Mouse (Mus musculus): ENCODE results near the gene Trip6. TPM values are rescaled to one million over a fixed set of nuclear protein-coding genes. Genes with fewer than 3 reads are reported as not detected.

The Trip6 gene
- polyA plus RNA-seq, 1 experiment from 2014 or later: 43.1 TPM

- no peaks in the 10 kb centered on the region for H3K27me3 ChIP-seq (ENCODE audit: control insufficient read depth, insufficient read depth, low read length)
- no peaks in the 10 kb centered on the region for H3K9me3 ChIP-seq (replicated peaks; ENCODE audit: control insufficient read depth, low read length)
- peaks cover 39% of the 10 kb centered on the region for H3K4me1 ChIP-seq (ENCODE audit: control insufficient read depth, insufficient read depth, low read length)
- H3K9ac ChIP-seq (ENCODE audit: low read length): peak within 1 kb of the TSS; percentile 98
- H3K4me2 ChIP-seq (ENCODE audit: low read depth, low read length): peak within 1 kb of the TSS; percentile 94
- peaks cover 9% of the 10 kb centered on the region for H3K36me3 ChIP-seq (ENCODE audit: control insufficient read depth, insufficient read depth)
- H3K27ac ChIP-seq (ENCODE audit: low read length): peak within 1 kb of the TSS; percentile 98
- H3K4me3 ChIP-seq (ENCODE audit: low read length): peak within 1 kb of the TSS; percentile 90
- peak; percentile 94 for ATAC-seq (replicated peaks; ENCODE audit: extremely low read depth, insufficient read depth, low FRiP score)
- under 1% methylated on average over 32 of the region's 32 CpGs for WGBS
Measured at GRCm38 (mm10) chr5:137349384-137350204, 35.4 kb upstream of the Trip6 start, which contains the start of gene Ephb4. Gene Ephb4 (plus strand): TSS chr5:137350109.

- peak overlapping the region; percentile 76 for H3K9ac ChIP-seq (ENCODE audit: low read length)
- peaks cover 39% of the 10 kb centered on the region for H3K4me1 ChIP-seq (ENCODE audit: control insufficient read depth, insufficient read depth, low read length)
- 0 out of 2 replicates have a peak, but pooled peaks cover 3% of the 10 kb centered on the region for H3K36me3 ChIP-seq (ENCODE audit: control insufficient read depth, insufficient read depth)
- under 1% methylated on average over 33 of the region's 33 CpGs for WGBS
- no peaks in the 10 kb centered on the region for H3K27me3 ChIP-seq (ENCODE audit: control insufficient read depth, insufficient read depth, low read length)
- H3K4me3 ChIP-seq (ENCODE audit: low read length): peak overlapping the region; percentile 90
- peak; percentile 46 for ATAC-seq (replicated peaks; ENCODE audit: extremely low read depth, insufficient read depth, low FRiP score)
- H3K27ac ChIP-seq (ENCODE audit: low read length): peak overlapping the region; percentile 98
- 0 out of 2 replicates have a peak, but pooled peaks cover 3% of the 10 kb centered on the region for H3K9me3 ChIP-seq (replicated peaks; ENCODE audit: control insufficient read depth, low read length)
- peak overlapping the region; percentile 94 for H3K4me2 ChIP-seq (ENCODE audit: low read depth, low read length)
Measured at GRCm38 (mm10) chr5:137348482-137349383, 34.5 kb upstream of the Trip6 start.

- peaks cover 35% of the 10 kb centered on the region for H3K4me1 ChIP-seq (ENCODE audit: control insufficient read depth, insufficient read depth, low read length)
- peak overlapping the region; percentile 98 for H3K27ac ChIP-seq (ENCODE audit: low read length)
- peak overlapping the region; percentile 94; the same call in 1 of the 2 replicates for H3K4me2 ChIP-seq (ENCODE audit: low read depth, low read length)
- no peak overlapping the region for H3K9ac ChIP-seq (ENCODE audit: low read length)
- 22% methylated on average over 7 of the region's 7 CpGs for WGBS
- H3K4me3 ChIP-seq (ENCODE audit: low read length): no peak overlapping the region
- 0 out of 2 replicates have a peak, but pooled peaks cover 3% of the 10 kb centered on the region for H3K9me3 ChIP-seq (replicated peaks; ENCODE audit: control insufficient read depth, low read length)
- H3K27me3 ChIP-seq (ENCODE audit: control insufficient read depth, insufficient read depth, low read length): no peaks in the 10 kb centered on the region
- H3K36me3 ChIP-seq (ENCODE audit: control insufficient read depth, insufficient read depth): no peaks in the 10 kb centered on the region
- no peak for ATAC-seq (replicated peaks; ENCODE audit: extremely low read depth, insufficient read depth, low FRiP score)
Measured at GRCm38 (mm10) chr5:137347856-137348255, 33.7 kb upstream of the Trip6 start.

- 79% methylated on average over 4 of the region's 4 CpGs for WGBS
- H3K4me2 ChIP-seq (ENCODE audit: low read depth, low read length): no peak overlapping the region
- no peak overlapping the region for H3K4me3 ChIP-seq (ENCODE audit: low read length)
- H3K27ac ChIP-seq (ENCODE audit: low read length): peak overlapping the region; percentile 36; the same call in 1 of the 2 replicates
- H3K27me3 ChIP-seq (ENCODE audit: control insufficient read depth, insufficient read depth, low read length): no peaks in the 10 kb centered on the region
- H3K36me3 ChIP-seq (ENCODE audit: control insufficient read depth, insufficient read depth): no peaks in the 10 kb centered on the region
- no peak overlapping the region for H3K9ac ChIP-seq (ENCODE audit: low read length)
- H3K9me3 ChIP-seq (replicated peaks; ENCODE audit: control insufficient read depth, low read length): 0 out of 2 replicates have a peak, but pooled peaks cover 3% of the 10 kb centered on the region
- peaks cover 26% of the 10 kb centered on the region for H3K4me1 ChIP-seq (ENCODE audit: control insufficient read depth, insufficient read depth, low read length)
- ATAC-seq (replicated peaks; ENCODE audit: extremely low read depth, insufficient read depth, low FRiP score): no peak
Measured at GRCm38 (mm10) chr5:137346983-137347382, 32.8 kb upstream of the Trip6 start.

- H3K4me2 ChIP-seq (ENCODE audit: low read depth, low read length): no peak overlapping the region
- H3K9me3 ChIP-seq (replicated peaks; ENCODE audit: control insufficient read depth, low read length): 0 out of 2 replicates have a peak, but pooled peaks cover 3% of the 10 kb centered on the region
- no peaks in the 10 kb centered on the region for H3K27me3 ChIP-seq (ENCODE audit: control insufficient read depth, insufficient read depth, low read length)
- H3K4me3 ChIP-seq (ENCODE audit: low read length): no peak overlapping the region
- no peak overlapping the region for H3K9ac ChIP-seq (ENCODE audit: low read length)
- peak overlapping the region; percentile 19; the same call in 1 of the 2 replicates for H3K27ac ChIP-seq (ENCODE audit: low read length)
- H3K4me1 ChIP-seq (ENCODE audit: control insufficient read depth, insufficient read depth, low read length): peaks cover 22% of the 10 kb centered on the region
- WGBS: 68% methylated on average over 1 of the region's 1 CpGs
- no peaks in the 10 kb centered on the region for H3K36me3 ChIP-seq (ENCODE audit: control insufficient read depth, insufficient read depth)
- ATAC-seq (replicated peaks; ENCODE audit: extremely low read depth, insufficient read depth, low FRiP score): no peak
Measured at GRCm38 (mm10) chr5:137346388-137346787, 32.2 kb upstream of the Trip6 start.

GRCm38 (mm10) chr5:137345821-137346220, 31.6 kb upstream of the Trip6 start:
- Histone ChIP-seq H3K27ac (ENCODE audit: low read length) (peak overlapping the region; percentile 19; the same call in 1 of the 2 replicates), H3K9ac (ENCODE audit: low read length) (peak overlapping the region; percentile 45; the same call in 1 of the 2 replicates), H3K36me3 (ENCODE audit: control insufficient read depth, insufficient read depth) (no peaks in the 10 kb centered on the region), H3K27me3 (ENCODE audit: control insufficient read depth, insufficient read depth, low read length) (no peaks in the 10 kb centered on the region), H3K4me1 (ENCODE audit: control insufficient read depth, insufficient read depth, low read length) (peaks cover 18% of the 10 kb centered on the region), H3K4me2 (ENCODE audit: low read depth, low read length) (peak overlapping the region; percentile 43), H3K9me3 (replicated peaks; ENCODE audit: control insufficient read depth, low read length) (0 out of 2 replicates have a peak, but pooled peaks cover 3% of the 10 kb centered on the region), H3K4me3 (ENCODE audit: low read length) (0 out of 2 replicates have a peak overlapping the region, but pooled peaks have one; percentile 8)
- no peak for ATAC-seq (replicated peaks; ENCODE audit: extremely low read depth, insufficient read depth, low FRiP score)
- 13% methylated on average over 9 of the region's 9 CpGs for WGBS

- no peak overlapping the region for H3K4me3 ChIP-seq (ENCODE audit: low read length)
- no peaks in the 10 kb centered on the region for H3K27me3 ChIP-seq (ENCODE audit: control insufficient read depth, insufficient read depth, low read length)
- no peak overlapping the region for H3K4me2 ChIP-seq (ENCODE audit: low read depth, low read length)
- no peak overlapping the region for H3K9ac ChIP-seq (ENCODE audit: low read length)
- H3K9me3 ChIP-seq (replicated peaks; ENCODE audit: control insufficient read depth, low read length): 0 out of 2 replicates have a peak, but pooled peaks cover 3% of the 10 kb centered on the region
- H3K36me3 ChIP-seq (ENCODE audit: control insufficient read depth, insufficient read depth): no peaks in the 10 kb centered on the region
- H3K4me1 ChIP-seq (ENCODE audit: control insufficient read depth, insufficient read depth, low read length): peaks cover 22% of the 10 kb centered on the region
- no peak for ATAC-seq (replicated peaks; ENCODE audit: extremely low read depth, insufficient read depth, low FRiP score)
- H3K27ac ChIP-seq (ENCODE audit: low read length): no peak overlapping the region
Measured at GRCm38 (mm10) chr5:137343869-137344268, 29.7 kb upstream of the Trip6 start.

- 89% methylated on average over 5 of the region's 5 CpGs for whole genome bisulfite sequencing
- no peaks in the 10 kb centered on the region for H3K36me3 ChIP-seq (ENCODE audit: control insufficient read depth, insufficient read depth)
- H3K4me2 ChIP-seq (ENCODE audit: low read depth, low read length): no peak overlapping the region
- 0 out of 2 replicates have a peak, but pooled peaks cover 3% of the 10 kb centered on the region for H3K9me3 ChIP-seq (replicated peaks; ENCODE audit: control insufficient read depth, low read length)
- no peak for ATAC-seq (replicated peaks; ENCODE audit: extremely low read depth, insufficient read depth, low FRiP score)
- H3K9ac ChIP-seq (ENCODE audit: low read length): no peak overlapping the region
- peaks cover 21% of the 10 kb centered on the region for H3K4me1 ChIP-seq (ENCODE audit: control insufficient read depth, insufficient read depth, low read length)
- H3K27me3 ChIP-seq (ENCODE audit: control insufficient read depth, insufficient read depth, low read length): no peaks in the 10 kb centered on the region
- no peak overlapping the region for H3K27ac ChIP-seq (ENCODE audit: low read length)
- no peak overlapping the region for H3K4me3 ChIP-seq (ENCODE audit: low read length)
Measured at GRCm38 (mm10) chr5:137343412-137343811, 29.2 kb upstream of the Trip6 start.
